Mouse (Mus musculus): ENCODE measurements at regions not wholly inside any gene's neighbourhood (a gene's known extent, or its start where the extent isn't known, plus 50 kb on each side); places are given as distances from the start of the nearest gene placed in this dataset.

- ATAC-seq: no peak
- CTCF ChIA-PET: no interaction called here
- no peak for TF ChIP-seq CTCF (IDR thresholded peaks at IDR 0.05)
- POLR2A ChIA-PET: no interaction called here
- in situ Hi-C loops (cut with MboI; ENCODE audit: low pct_unique_long_range_greater_than_20kb): no loop called here
- peaks cover 3% of the 10 kb centered on the region for H3K27me3 ChIP-seq
- no peak for DNase-seq (ENCODE audit: low read depth, low spot score)
Observed at GRCm38 (mm10) chr6:66291576-66291975, 243.6 kb upstream of the Mad2l1 start.

- TF ChIP-seq CTCF (IDR thresholded peaks at IDR 0.05): no peak
- DNase-seq (ENCODE audit: low read depth, low spot score) (no peak), ATAC-seq (no peak)
- CTCF ChIA-PET: no interaction called here
- no peaks in the 10 kb centered on the region for H3K27me3 ChIP-seq
- in situ Hi-C loops (cut with MboI; ENCODE audit: low pct_unique_long_range_greater_than_20kb): no loop called here
- POLR2A ChIA-PET: no interaction called here
Observed at GRCm38 (mm10) chr6:66298056-66298455, 237.1 kb upstream of the Mad2l1 start.

- no peaks in the 10 kb centered on the region for H3K27me3 ChIP-seq
- DNase-seq (ENCODE audit: low read depth, low spot score) (no peak), ATAC-seq (no peak)
- POLR2A ChIA-PET: no interaction called here
- CTCF ChIA-PET: no interaction called here
- TF ChIP-seq CTCF (IDR thresholded peaks at IDR 0.05): no peak
- in situ Hi-C loops (cut with MboI; ENCODE audit: low pct_unique_long_range_greater_than_20kb): no loop called here
Observed at GRCm38 (mm10) chr6:66300189-66300588, 235.0 kb upstream of the Mad2l1 start.

- CTCF ChIA-PET: no interaction called here
- no peaks in the 10 kb centered on the region for H3K27me3 ChIP-seq
- no peak for TF ChIP-seq CTCF (IDR thresholded peaks at IDR 0.05)
- DNase-seq (ENCODE audit: low read depth, low spot score) (no peak), ATAC-seq (no peak)
- POLR2A ChIA-PET: no interaction called here
- in situ Hi-C loops (cut with MboI; ENCODE audit: low pct_unique_long_range_greater_than_20kb): no loop called here
Observed at GRCm38 (mm10) chr6:66344848-66345247, 190.3 kb upstream of the Mad2l1 start.

GRCm38 (mm10) chr6:66347356-66347755 is 187.8 kb upstream of the Mad2l1 start:
- no peak for ATAC-seq
- POLR2A ChIA-PET: no interaction called here
- no peak for DNase-seq (ENCODE audit: low read depth, low spot score)
- in situ Hi-C loops (cut with MboI; ENCODE audit: low pct_unique_long_range_greater_than_20kb): no loop called here
- TF ChIP-seq CTCF (IDR thresholded peaks at IDR 0.05): no peak
- CTCF ChIA-PET: no interaction called here
- H3K27me3 ChIP-seq: no peaks in the 10 kb centered on the region

GRCm38 (mm10) chr6:66361130-66361529 is 174.1 kb upstream of the Mad2l1 start:
- DNase-seq (ENCODE audit: low read depth, low spot score): no peak
- H3K27me3 ChIP-seq: peaks cover 3% of the 10 kb centered on the region
- in situ Hi-C loops (cut with MboI; ENCODE audit: low pct_unique_long_range_greater_than_20kb): no loop called here
- CTCF ChIA-PET: no interaction called here
- POLR2A ChIA-PET: no interaction called here
- no peak for ATAC-seq
- no peak for TF ChIP-seq CTCF (IDR thresholded peaks at IDR 0.05)

GRCm38 (mm10) chr6:66367263-66367662 is 167.9 kb upstream of the Mad2l1 start:
- in situ Hi-C loops (cut with MboI; ENCODE audit: low pct_unique_long_range_greater_than_20kb): no loop called here
- POLR2A ChIA-PET: no interaction called here
- ATAC-seq (no peak), DNase-seq (ENCODE audit: low read depth, low spot score) (no peak)
- CTCF ChIA-PET: no interaction called here
- no peaks in the 10 kb centered on the region for H3K27me3 ChIP-seq
- no peak for TF ChIP-seq CTCF (IDR thresholded peaks at IDR 0.05)

GRCm38 (mm10) chr6:66381279-66381934 is 153.8 kb upstream of the Mad2l1 start:
- H3K27me3 ChIP-seq: peaks cover 12% of the 10 kb centered on the region
- no peak for DNase-seq (ENCODE audit: low read depth, low spot score)
- in situ Hi-C loops (cut with MboI; ENCODE audit: low pct_unique_long_range_greater_than_20kb): no loop called here
- ATAC-seq: no peak
- TF ChIP-seq CTCF (IDR thresholded peaks at IDR 0.05): no peak
- POLR2A ChIA-PET: no interaction called here
- CTCF ChIA-PET: no interaction called here

GRCm38 (mm10) chr6:66382347-66383010 is 152.7 kb upstream of the Mad2l1 start:
- ChIA-PET CTCF (no interaction called here), POLR2A (no interaction called here)
- TF ChIP-seq CTCF (IDR thresholded peaks at IDR 0.05): no peak
- ATAC-seq (no peak), DNase-seq (ENCODE audit: low read depth, low spot score) (no peak)
- peaks cover 14% of the 10 kb centered on the region for H3K27me3 ChIP-seq
- in situ Hi-C loops (cut with MboI; ENCODE audit: low pct_unique_long_range_greater_than_20kb): no loop called here

GRCm38 (mm10) chr6:66395147-66395546 is 140.0 kb upstream of the Mad2l1 start:
- ATAC-seq (no peak), DNase-seq (ENCODE audit: low read depth, low spot score) (no peak)
- in situ Hi-C loops (cut with MboI; ENCODE audit: low pct_unique_long_range_greater_than_20kb): no loop called here
- ChIA-PET POLR2A (no interaction called here), CTCF (no interaction called here)
- no peak for TF ChIP-seq CTCF (IDR thresholded peaks at IDR 0.05)
- peaks cover 15% of the 10 kb centered on the region for H3K27me3 ChIP-seq

- ChIA-PET POLR2A (no interaction called here), CTCF (no interaction called here)
- in situ Hi-C loops (cut with MboI; ENCODE audit: low pct_unique_long_range_greater_than_20kb): no loop called here
- peaks cover 16% of the 10 kb centered on the region for H3K27me3 ChIP-seq
- DNase-seq (ENCODE audit: low read depth, low spot score) (no peak), ATAC-seq (no peak)
- no peak for TF ChIP-seq CTCF (IDR thresholded peaks at IDR 0.05)
Observed at GRCm38 (mm10) chr6:66397411-66397810, 137.8 kb upstream of the Mad2l1 start.

GRCm38 (mm10) chr6:66398674-66399073 is 136.5 kb upstream of the Mad2l1 start:
- in situ Hi-C loops (cut with MboI; ENCODE audit: low pct_unique_long_range_greater_than_20kb): no loop called here
- peaks cover 21% of the 10 kb centered on the region for H3K27me3 ChIP-seq
- ChIA-PET POLR2A (no interaction called here), CTCF (no interaction called here)
- no peak for ATAC-seq
- DNase-seq (ENCODE audit: low read depth, low spot score): no peak
- no peak for TF ChIP-seq CTCF (IDR thresholded peaks at IDR 0.05)
